ENCODE assay signal across 8 mouse cellular contexts in genomic region chr10:96955036-96955775, GRCm38 (mm10).
DNase-seq lines count a peak whose midpoint lies in the region; ATAC-seq lines count a peak whose summit lies in the region.

No protein-coding gene starts in this region.

- no peak for ATAC-seq in CD4-positive, CD25-positive, alpha-beta regulatory T cell, adult 4 months

- peak; percentile 8 for DNase-seq in CD4-positive, CD25-positive, alpha-beta regulatory T cell, adult 2 months (ENCODE audit: low read depth, low spot score)
- DNase-seq in thymus, postnatal 0 days (ENCODE audit: low spot score) = peak; percentile 8
- DNase-seq in thymus, postnatal 4 days = no peak
- peak; percentile 15 for DNase-seq in mesoderm, embryonic 11.5 days (ENCODE audit: low read depth, low spot score)
- peak; percentile 12 for DNase-seq in telencephalon, adult 2 months (ENCODE audit: low read depth, low spot score)
- no peak for DNase-seq in adrenal gland, adult 18-20 months (ENCODE audit: low spot score in 2 of 2)
- DNase-seq in thymus, adult 18-20 months = no peak

Comparison
In these comparisons a context has a peak if more than half of its experiments do, and no peak if none do; other contexts are left out.
1. DNase-seq: peak in CD4-positive, CD25-positive, alpha-beta regulatory T cell, adult 2 months (single experiment), thymus, postnatal 0 days (single experiment), mesoderm, embryonic 11.5 days (single experiment) and telencephalon, adult 2 months (single experiment); none in thymus, postnatal 4 days (single experiment), adrenal gland, adult 18-20 months (0 of 2) and thymus, adult 18-20 months (0 of 2).